Mouse (Mus musculus) layer of hippocampus, adult 2 months (tissue): ENCODE measurements at regions not wholly inside any gene's neighbourhood (a gene's known extent, or its start where the extent isn't known, plus 50 kb on each side); places are given as distances from the start of the nearest gene placed in this dataset.

Experiments used
- DNase-seq, 2 experiments: peaks; one replicate each; pipeline ENCODE4 v3.0.0; 2022; ENCODE audit warnings: low spot score in 2 of 2
- H3K27ac ChIP-seq: fragments of 200-600 bp; 2 replicates; pipeline ENCODE4 v1.8.1; 2022
- H3K4me3 ChIP-seq: fragments of 200-600 bp; 2 replicates; pipeline ENCODE4 v1.8.1; 2022; ENCODE audit warnings: mild to moderate bottlenecking
- CTCF ChIP-seq: fragments of 200-600 bp; conservative IDR thresholded peaks from 2 replicates; pipeline ENCODE4 v1.8.1; 2022; ENCODE audit warnings: antibody characterized with exemption, mild to moderate bottlenecking, moderate library complexity

- Histone ChIP-seq H3K4me3 (no peak overlapping the region), H3K27ac (no peak overlapping the region)
- DNase-seq, result no peak
- TF ChIP-seq CTCF, result no peak
Observed at GRCm38 (mm10) chr16:30652692-30653091, 53.2 kb downstream of the Fam43a start.

- H3K27ac ChIP-seq, result no peak overlapping the region
- no peak overlapping the region for H3K4me3 ChIP-seq
- no peak for TF ChIP-seq CTCF
- peak; percentile 57 to 67 for DNase-seq
Observed at GRCm38 (mm10) chr16:30653806-30654205, 54.3 kb downstream of the Fam43a start.

- Histone ChIP-seq H3K4me3 (no peak overlapping the region), H3K27ac (no peak overlapping the region)
- no peak for DNase-seq
- TF ChIP-seq CTCF, result no peak
Observed at GRCm38 (mm10) chr16:30654226-30654625, 54.7 kb downstream of the Fam43a start.

DNA sequence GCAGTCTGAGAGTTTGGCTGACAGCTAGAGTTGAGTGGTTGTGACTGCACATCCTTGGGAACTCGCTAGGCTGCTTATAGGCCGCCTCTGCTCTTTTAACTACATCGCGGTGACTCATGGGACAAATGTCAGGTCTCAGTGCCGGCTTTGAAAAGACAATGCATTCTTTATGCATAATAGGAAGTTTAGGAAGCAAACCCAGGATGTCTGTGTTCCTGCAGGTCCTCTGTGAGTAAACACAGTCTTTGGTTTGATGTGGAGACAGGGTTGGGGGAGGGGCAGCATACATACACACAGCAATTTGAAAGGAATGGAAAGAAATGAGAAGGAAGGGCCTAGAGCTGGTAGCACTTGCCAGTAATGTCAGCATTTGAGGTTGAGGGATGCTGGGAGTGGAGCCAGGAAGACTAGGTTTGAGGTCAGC lies 56.3 kb downstream of the Fam43a start:
- Histone ChIP-seq H3K27ac (no peak overlapping the region), H3K4me3 (no peak overlapping the region)
- no peak for TF ChIP-seq CTCF
- no peak for DNase-seq

GRCm38 (mm10) chr16:30656881-30657280 lies 57.4 kb downstream of the Fam43a start:
- no peak overlapping the region for H3K27ac ChIP-seq
- H3K4me3 ChIP-seq, result no peak overlapping the region
- DNase-seq, result no peak
- TF ChIP-seq CTCF, result no peak

DNA sequence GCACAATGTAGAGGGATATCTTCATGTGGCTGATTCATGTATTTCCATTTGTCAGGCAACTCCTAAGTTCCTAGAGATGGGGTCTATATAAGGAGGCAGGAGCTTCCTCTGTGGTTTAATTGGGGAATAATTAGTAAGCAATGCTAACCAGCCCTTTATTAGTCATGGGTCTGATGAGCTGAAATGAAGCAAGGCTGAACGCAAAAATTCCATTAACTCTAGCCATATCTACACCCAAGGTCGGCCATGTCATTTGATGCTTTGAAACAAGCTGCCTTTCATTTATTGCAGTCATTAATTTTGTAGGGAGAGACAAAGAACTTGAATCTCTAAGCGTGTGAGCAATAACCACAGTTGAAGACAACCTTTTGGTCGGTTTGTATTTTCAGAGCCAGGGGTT lies 59.4 kb downstream of the Fam43a start:
- no peak for TF ChIP-seq CTCF
- DNase-seq, result no peak
- Histone ChIP-seq H3K27ac (no peak overlapping the region), H3K4me3 (no peak overlapping the region)

DNA sequence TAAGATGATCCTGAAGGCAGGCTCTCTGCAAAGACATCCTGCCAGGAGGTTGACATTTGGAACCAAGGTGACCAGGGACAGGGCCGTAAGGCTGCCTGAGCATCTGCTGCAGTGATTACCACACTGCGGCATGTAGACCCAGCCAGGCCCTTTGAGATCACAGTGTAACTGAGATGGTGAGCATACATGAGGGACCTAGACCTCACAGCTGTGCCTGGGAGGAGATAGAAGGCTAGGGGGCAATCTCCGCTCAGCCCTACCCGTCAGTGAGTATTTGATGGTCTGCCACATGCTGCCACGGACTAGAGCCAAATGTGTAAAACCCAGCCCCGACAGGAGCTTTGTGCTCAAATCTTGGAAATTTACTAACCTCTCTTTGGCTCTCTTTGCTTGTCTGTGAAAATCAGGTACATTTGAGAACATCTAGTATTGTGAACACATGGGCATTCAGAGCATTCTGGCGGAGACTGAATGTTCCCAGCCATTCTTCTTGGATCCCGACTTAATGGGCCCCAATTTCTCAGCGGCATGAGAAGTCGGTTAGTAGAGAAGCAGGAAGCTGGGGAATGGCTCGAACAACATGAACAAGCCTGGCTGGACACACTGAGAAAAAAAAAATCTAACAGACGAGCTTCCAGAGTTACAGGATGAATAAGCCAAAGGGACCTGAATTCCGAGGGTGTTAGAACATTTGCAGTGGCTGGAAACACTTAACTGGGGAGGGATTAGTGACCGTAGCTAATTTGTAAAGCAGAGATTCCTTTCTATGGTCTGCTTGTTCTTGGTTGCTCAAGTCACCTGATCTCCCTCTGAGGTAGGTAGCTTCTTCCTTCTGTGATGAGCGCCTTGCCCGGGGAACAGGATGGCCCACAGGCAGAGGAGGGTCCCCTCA lies 61.8 kb downstream of the Fam43a start:
- Histone ChIP-seq H3K27ac (peak overlapping the region; percentile 40; the same call in 1 of the 2 replicates), H3K4me3 (no peak overlapping the region)
- TF ChIP-seq CTCF, result no peak
- DNase-seq, result peak; percentile 34 to 39

- Histone ChIP-seq H3K27ac (no peak overlapping the region), H3K4me3 (no peak overlapping the region)
- no peak for DNase-seq
- TF ChIP-seq CTCF, result no peak
Observed at GRCm38 (mm10) chr16:30663055-30663454, 63.5 kb downstream of the Fam43a start.

GRCm38 (mm10) chr16:30663971-30664370 lies 64.4 kb downstream of the Fam43a start:
- no peak overlapping the region for H3K27ac ChIP-seq
- no peak for DNase-seq
- no peak for TF ChIP-seq CTCF
- no peak overlapping the region for H3K4me3 ChIP-seq

DNA sequence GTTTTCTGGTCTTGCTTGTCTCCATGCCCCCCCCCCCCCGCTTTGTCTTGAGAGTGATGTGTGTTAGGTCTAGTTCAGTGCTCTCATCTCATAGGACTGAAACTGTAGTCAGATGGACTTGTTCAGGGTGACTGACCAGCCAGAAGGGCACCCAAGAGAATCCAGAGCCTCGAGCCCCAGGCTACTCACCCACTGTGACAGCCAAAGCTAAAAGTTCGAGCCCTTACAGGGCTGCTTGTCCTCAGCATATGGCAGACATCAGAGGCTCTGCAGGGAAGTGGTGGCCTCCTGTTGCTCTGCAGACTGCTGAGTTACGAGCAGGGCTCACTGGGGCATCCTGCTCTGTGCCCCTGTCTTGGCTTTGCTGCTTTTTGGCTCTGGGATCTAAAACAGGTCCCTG lies 64.9 kb downstream of the Fam43a start:
- Histone ChIP-seq H3K27ac (no peak overlapping the region), H3K4me3 (no peak overlapping the region)
- no peak for DNase-seq
- TF ChIP-seq CTCF, result no peak

DNA sequence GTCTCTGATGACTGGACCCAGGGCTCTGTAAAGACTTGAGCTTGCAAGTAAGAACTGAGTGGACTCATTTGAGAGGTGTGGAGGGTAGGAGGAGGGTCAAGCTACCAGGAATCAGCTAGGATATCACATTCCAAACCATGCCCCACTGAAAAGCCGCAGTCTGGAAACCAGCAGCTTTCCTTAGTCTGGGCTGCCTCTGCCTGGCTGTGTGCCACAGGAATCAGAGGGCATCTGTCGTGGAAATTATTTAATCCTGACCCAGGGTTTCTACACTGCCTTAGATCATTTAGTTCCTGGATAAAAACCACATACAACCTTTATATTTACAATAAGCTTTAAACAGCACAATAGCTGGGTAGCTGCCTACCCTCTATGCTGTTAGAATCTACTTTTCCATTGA lies 66.4 kb downstream of the Fam43a start:
- TF ChIP-seq CTCF, result no peak
- H3K4me3 ChIP-seq, result no peak overlapping the region
- H3K27ac ChIP-seq, result no peak overlapping the region
- no peak for DNase-seq

DNA sequence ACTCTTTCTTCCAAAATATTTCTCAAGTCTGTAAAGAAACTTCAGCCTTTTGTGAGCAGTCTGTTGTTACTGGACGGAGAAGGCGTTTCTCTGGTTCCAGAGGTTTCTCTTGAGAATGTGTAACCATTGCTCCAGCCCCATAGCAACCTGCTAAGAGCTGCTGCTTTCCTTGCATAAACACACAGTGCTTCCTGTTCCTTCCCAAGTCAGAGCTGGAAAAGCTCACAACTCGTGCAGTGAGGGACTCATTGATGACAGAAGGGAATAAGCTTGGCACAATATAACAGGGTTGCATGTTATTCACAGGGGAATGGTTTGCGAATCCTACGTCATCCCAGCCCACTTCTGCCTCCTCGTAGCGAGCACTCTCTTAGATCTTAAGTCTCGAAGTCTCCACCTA lies 70.4 kb downstream of the Fam43a start:
- Histone ChIP-seq H3K27ac (no peak overlapping the region), H3K4me3 (no peak overlapping the region)
- no peak for TF ChIP-seq CTCF
- DNase-seq, result no peak

DNA sequence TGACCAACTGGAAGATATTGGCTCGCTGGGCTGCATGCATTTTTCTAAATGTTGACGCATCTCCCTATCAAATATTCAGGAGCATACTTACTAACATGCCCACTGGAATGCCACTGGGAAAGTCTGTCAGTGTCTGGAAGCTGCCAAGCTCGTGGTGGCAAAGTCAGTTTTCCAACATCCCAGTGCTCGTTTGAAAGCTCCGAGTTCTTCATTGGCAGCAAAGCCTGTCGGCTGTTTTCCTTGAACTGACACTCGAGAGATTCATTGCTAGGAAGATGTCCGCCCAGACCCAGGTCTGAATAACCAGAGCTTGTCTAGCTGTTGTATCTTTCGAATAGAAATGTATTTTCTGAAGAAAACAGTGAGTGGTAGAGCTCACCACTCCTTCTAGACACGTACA lies 72.1 kb downstream of the Fam43a start:
- no peak for TF ChIP-seq CTCF
- no peak for DNase-seq
- H3K4me3 ChIP-seq, result no peak overlapping the region
- H3K27ac ChIP-seq, result no peak overlapping the region
